Mouse (Mus musculus): ENCODE measurements around the gene Gse1.

DNA sequence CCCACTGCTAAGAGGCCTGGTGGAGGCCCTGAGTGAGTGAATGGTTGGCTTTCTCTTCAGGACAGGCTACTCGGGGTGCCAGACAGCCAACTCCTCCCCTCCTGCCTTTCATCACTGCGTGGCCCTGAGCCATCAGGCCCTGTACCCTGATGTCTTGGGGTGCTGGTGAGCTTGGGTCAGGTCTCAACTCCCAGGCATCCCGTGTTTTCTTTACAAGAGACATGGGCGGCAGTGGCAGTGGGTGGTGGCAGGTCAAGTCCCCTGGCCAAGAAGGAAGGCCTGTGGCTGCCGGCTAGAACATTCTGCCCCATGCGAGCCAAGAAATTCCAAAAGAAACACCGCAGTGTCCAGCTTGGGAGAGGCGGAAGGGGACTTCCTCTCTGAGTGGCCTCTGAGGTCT lies 41.8 kb upstream of the Gse1 start:
- TF ChIP-seq CTCF (IDR thresholded peaks at IDR 0.05; ENCODE audit: borderline replicate concordance, extremely low read depth, insufficient read depth, insufficient read length) (no peak), POLR2A (IDR thresholded peaks at IDR 0.05; ENCODE audit: borderline replicate concordance, extremely low read depth, insufficient read depth, insufficient read length, poor library complexity, severe bottlenecking) (no peak)

Measured in brain, embryonic 14.5 days (tissue).